Mouse (Mus musculus): ENCODE measurements at regions not wholly inside any gene's neighbourhood (a gene's known extent, or its start where the extent isn't known, plus 50 kb on each side); places are given as distances from the start of the nearest gene placed in this dataset.

- no peak for DNase-seq (ENCODE audit: low spot score)
Measured at GRCm38 (mm10) chr5:35221451-35222305, 56.4 kb upstream of the Adra2c start.

GRCm38 (mm10) chr5:35216271-35216670, 61.8 kb upstream of the Adra2c start:
- no peak for DNase-seq (ENCODE audit: low spot score)

GRCm38 (mm10) chr5:35215480-35216195, 62.5 kb upstream of the Adra2c start:
- no peak for DNase-seq (ENCODE audit: low spot score)

GRCm38 (mm10) chr5:35215007-35215406, 63.1 kb upstream of the Adra2c start:
- no peak for DNase-seq (ENCODE audit: low spot score)

GRCm38 (mm10) chr5:35209348-35209747, 68.8 kb upstream of the Adra2c start:
- no peak for DNase-seq (ENCODE audit: low spot score)

- no peak for DNase-seq (ENCODE audit: low spot score)
Measured at GRCm38 (mm10) chr5:35204049-35204448, 74.1 kb upstream of the Adra2c start.

- DNase-seq (ENCODE audit: low spot score) = no peak
Measured at GRCm38 (mm10) chr5:35198468-35198867, 79.7 kb upstream of the Adra2c start.

GRCm38 (mm10) chr5:35189113-35189797, 83.7 kb upstream of the Lrpap1 start:
- DNase-seq (ENCODE audit: low spot score) = no peak

- DNase-seq (ENCODE audit: low spot score) = no peak
Measured at GRCm38 (mm10) chr5:35185826-35186225, 80.3 kb upstream of the Lrpap1 start.

- DNase-seq (ENCODE audit: low spot score) = no peak
Measured at GRCm38 (mm10) chr5:35185289-35185688, 79.7 kb upstream of the Lrpap1 start.

GRCm38 (mm10) chr5:35183418-35183817, 77.9 kb upstream of the Lrpap1 start:
- DNase-seq (ENCODE audit: low spot score) = peak; percentile 57

- DNase-seq (ENCODE audit: low spot score) = peak; percentile 24
Measured at GRCm38 (mm10) chr5:35177332-35177731, 71.8 kb upstream of the Lrpap1 start.

- peak; percentile 21 for DNase-seq (ENCODE audit: low spot score)
Measured at GRCm38 (mm10) chr5:35176112-35176848, 70.7 kb upstream of the Lrpap1 start.

- DNase-seq (ENCODE audit: low spot score) = no peak
Measured at GRCm38 (mm10) chr5:35174318-35174717, 68.8 kb upstream of the Lrpap1 start.

GRCm38 (mm10) chr5:35171336-35171735, 65.8 kb upstream of the Lrpap1 start:
- no peak for DNase-seq (ENCODE audit: low spot score)

GRCm38 (mm10) chr5:35170369-35171130, 65.0 kb upstream of the Lrpap1 start:
- DNase-seq (ENCODE audit: low spot score) = no peak

- DNase-seq (ENCODE audit: low spot score) = no peak
Measured at GRCm38 (mm10) chr5:35169614-35170293, 64.2 kb upstream of the Lrpap1 start.

- no peak for DNase-seq (ENCODE audit: low spot score)
Measured at GRCm38 (mm10) chr5:35168853-35169252, 63.3 kb upstream of the Lrpap1 start.

- DNase-seq (ENCODE audit: low spot score) = no peak
Measured at GRCm38 (mm10) chr5:35168369-35168768, 62.8 kb upstream of the Lrpap1 start.

GRCm38 (mm10) chr5:35165993-35166392, 60.4 kb upstream of the Lrpap1 start:
- DNase-seq (ENCODE audit: low spot score) = peak; percentile 80
